Comparison of ENCODE assay signal across 11 mouse cellular contexts in genomic region chr17:51411545-51412094, GRCm38 (mm10).
"Had no signal": no experiment of that assay in that cellular context is flagged by ENCODE, and none has a peak within 500 bp of the region (broad histone marks: within the 10 kb centered on the region; RNA-seq: fewer than 3 reads in every experiment).

No protein-coding gene starts in this region.

- ATAC-seq: lung, postnatal 0 days had no signal

- DNase-seq: kidney, adult 18-20 months; kidney, postnatal 10 days; kidney, postnatal 4 days; liver; lung, adult 2 months; lung, postnatal 36 days; midbrain, embryonic 14.5 days; spleen, adult 18-20 months; thymus, adult 2 months; thymus, postnatal 25 days had no signal
